Mouse (Mus musculus) midbrain, postnatal 0 days (tissue): ENCODE data around the gene Armh3. TPM values are rescaled to one million over a fixed set of nuclear protein-coding genes. Genes with fewer than 3 reads are reported as not detected.
"Not testable (repeated sequence)": the region's sequence is repeated elsewhere in the genome, so short reads cannot be mapped to it uniquely, and the experiment has no call there.

Experiments used
- ATAC-seq: fragments of 200-750 bp; cut with Nextera tagmentation; 2 replicates; pipeline ENCODE4 v1.8.0; 2017; ENCODE audit warnings: moderate number of reproducible peaks, mild to moderate bottlenecking, moderate TSS enrichment, moderate library complexity; ENCODE audit not compliant: low FRiP score
- DNase-seq: peaks from one replicate; pipeline ENCODE4 v3.0.0-alpha.2; 2015; ENCODE audit warnings: low spot score
- H3K27ac ChIP-seq: fragments of 300-500 bp; sonication (generic); 2 replicates; pipeline ENCODE4 v1.5.1; 2014; ENCODE audit warnings: low read depth, mild to moderate bottlenecking, low read length, mixed read lengths
- H3K27me3 ChIP-seq: fragments of 300-500 bp; sonication (generic); 2 replicates; pipeline ENCODE4 v1.6.1; 2014; ENCODE audit warnings: low read length, control low read depth, mixed read lengths; ENCODE audit not compliant: insufficient read depth
- H3K36me3 ChIP-seq: fragments of 300-500 bp; sonication (generic); 2 replicates; pipeline ENCODE4 v1.6.1; 2014; ENCODE audit warnings: low read length, control low read depth, mixed read lengths; ENCODE audit not compliant: insufficient read depth
- H3K4me1 ChIP-seq: fragments of 300-500 bp; sonication (generic); 2 replicates; pipeline ENCODE4 v1.6.1; 2014; ENCODE audit warnings: mild to moderate bottlenecking, control low read depth, antibody characterized with exemption, low read length, mixed read lengths; ENCODE audit not compliant: insufficient read depth
- H3K4me2 ChIP-seq: fragments of 300-500 bp; sonication (generic); 2 replicates; pipeline ENCODE4 v1.6.1; 2014; ENCODE audit warnings: low read depth, mild to moderate bottlenecking, low read length, mixed read lengths; ENCODE audit not compliant: poor library complexity, severe bottlenecking
- H3K4me3 ChIP-seq: fragments of 300-500 bp; sonication (generic); 2 replicates; pipeline ENCODE4 v1.5.1; 2014; ENCODE audit warnings: low read depth, mild to moderate bottlenecking, low read length, moderate library complexity
- H3K9ac ChIP-seq: fragments of 300-500 bp; sonication (generic); replicated peaks from 2 replicates; pipeline ENCODE4 v1.6.1; 2014; ENCODE audit warnings: mild to moderate bottlenecking, low read length, moderate library complexity, mixed read lengths; ENCODE audit not compliant: poor library complexity, severe bottlenecking
- H3K9me3 ChIP-seq: fragments of 300-500 bp; sonication (generic); 2 replicates; pipeline ENCODE4 v1.6.1; 2016; ENCODE audit warnings: low read length, control low read depth
- CTCF ChIP-seq: IDR thresholded peaks from 2 replicates; pipeline ENCODE4 v1.5.1; 2016; ENCODE audit warnings: antibody characterized with exemption, mild to moderate bottlenecking
- WGBS: fragments of 180-500 bp; shearing (Covaris S2); extraction: QIAGEN DNeasy Blood & Tissue Kit; methylation state at CpG from one replicate; pipeline ENCODE4 v1.1.7; 2014; 5-methylcytosine and 5-hydroxymethylcytosine counted together
- polyA plus RNA-seq: library from polyadenylated mRNA; unstranded; fragments of >200 nt; fragmentation: Nextera tagmentation; extraction: Ambion mirVana; gene quantifications from 2 replicates; pipeline ENCODE4 v1.2.1, GENCODE M21; 2015
- total RNA-seq: library from RNA; depleted of rRNA; stranded (reverse); fragments of >200 nt; gene quantifications from 2 replicates; pipeline ENCODE4 v1.2.3, GENCODE M21; 2014

The Armh3 gene
- total and polyA plus RNA-seq, 2 experiments from 2014 or later: 18.1 to 18.9 TPM

GRCm38 (mm10) chr19:45999378-45999777, 1.1 kb upstream of the Armh3 start:
- 67% methylated on average over 1 of the region's 1 CpGs for WGBS
- no peak for DNase-seq
- Histone ChIP-seq H3K4me2 (no peak overlapping the region), H3K9ac (no peak overlapping the region), H3K27me3 (0 out of 2 replicates have a peak, but pooled peaks cover 8% of the 10 kb centered on the region), H3K4me1 (0 out of 2 replicates have a peak, but pooled peaks cover 5% of the 10 kb centered on the region), H3K9me3 (no peaks in the 10 kb centered on the region), H3K4me3 (no peak overlapping the region), H3K36me3 (no peaks in the 10 kb centered on the region), H3K27ac (no peak overlapping the region)
- ATAC-seq: no peak
- no peak for TF ChIP-seq CTCF

DNA sequence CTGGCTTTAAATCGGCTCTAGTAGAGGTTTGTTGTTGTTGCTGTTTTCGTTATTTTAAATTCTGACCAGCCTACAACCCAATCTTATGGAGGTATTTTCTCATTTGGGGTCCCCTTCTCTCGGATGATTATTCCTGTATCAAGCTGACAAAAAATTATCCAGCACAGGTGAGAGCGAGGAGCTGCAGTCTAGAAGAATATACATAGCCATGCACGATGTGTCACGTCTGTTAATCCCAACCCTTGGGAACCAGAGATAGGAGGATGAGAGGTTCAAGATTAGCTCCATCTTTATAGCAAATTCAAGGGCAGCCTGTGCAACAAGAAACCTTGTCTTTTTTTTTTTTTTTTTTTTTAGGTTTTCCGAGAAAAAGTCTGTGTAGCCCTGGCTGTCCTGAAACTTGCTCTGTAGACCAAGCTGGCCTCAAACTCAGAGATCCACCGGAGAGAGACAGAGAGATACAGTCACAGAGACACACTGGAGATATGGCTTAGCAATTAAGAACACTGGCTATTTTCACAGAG, 468 bp upstream of the Armh3 start:
- peak; percentile 32; the same call in 1 of the 2 replicates for ATAC-seq
- DNase-seq: no peak
- 0 out of 2 replicates have a peak, but pooled peaks cover 8% of the 10 kb centered on the region for H3K27me3 ChIP-seq
- 11% methylated on average over 8 of the region's 8 CpGs for WGBS
- H3K4me1 ChIP-seq: 0 out of 2 replicates have a peak, but pooled peaks cover 5% of the 10 kb centered on the region
- H3K4me2 ChIP-seq: peak overlapping the region; percentile 75
- H3K9me3 ChIP-seq: no peaks in the 10 kb centered on the region
- no peaks in the 10 kb centered on the region for H3K36me3 ChIP-seq
- peak overlapping the region; percentile 87 for H3K27ac ChIP-seq
- TF ChIP-seq CTCF: no peak
- H3K4me3 ChIP-seq: peak overlapping the region; percentile 88
- H3K9ac ChIP-seq: no peak overlapping the region

- no peaks in the 10 kb centered on the region for H3K36me3 ChIP-seq
- no peaks in the 10 kb centered on the region for H3K27me3 ChIP-seq
- WGBS: 67% methylated on average over 5 of the region's 5 CpGs
- H3K27ac ChIP-seq: no peak overlapping the region
- no peaks in the 10 kb centered on the region for H3K4me1 ChIP-seq
- H3K9me3 ChIP-seq: no peaks in the 10 kb centered on the region
- H3K4me2 ChIP-seq: peak overlapping the region; percentile 75
- TF ChIP-seq CTCF: no peak
- peak overlapping the region; percentile 96; the same call in 1 of the 2 replicates for H3K9ac ChIP-seq
- ATAC-seq (no peak), DNase-seq (no peak)
- peak overlapping the region; percentile 88 for H3K4me3 ChIP-seq
Observed at GRCm38 (mm10) chr19:45997365-45997764, 923 bp downstream of the Armh3 start.

- DNase-seq (no peak), ATAC-seq (no peak)
- Histone ChIP-seq H3K4me2 (no peak overlapping the region), H3K4me3 (no peak overlapping the region), H3K9me3 (no peaks in the 10 kb centered on the region), H3K36me3 (no peaks in the 10 kb centered on the region), H3K27ac (no peak overlapping the region), H3K4me1 (no peaks in the 10 kb centered on the region), H3K9ac (no peak overlapping the region), H3K27me3 (no peaks in the 10 kb centered on the region)
- WGBS: 96% methylated on average over 13 of the region's 13 CpGs
- no peak for TF ChIP-seq CTCF
Observed at GRCm38 (mm10) chr19:45993981-45994737, 4.1 kb downstream of the Armh3 start.

DNA sequence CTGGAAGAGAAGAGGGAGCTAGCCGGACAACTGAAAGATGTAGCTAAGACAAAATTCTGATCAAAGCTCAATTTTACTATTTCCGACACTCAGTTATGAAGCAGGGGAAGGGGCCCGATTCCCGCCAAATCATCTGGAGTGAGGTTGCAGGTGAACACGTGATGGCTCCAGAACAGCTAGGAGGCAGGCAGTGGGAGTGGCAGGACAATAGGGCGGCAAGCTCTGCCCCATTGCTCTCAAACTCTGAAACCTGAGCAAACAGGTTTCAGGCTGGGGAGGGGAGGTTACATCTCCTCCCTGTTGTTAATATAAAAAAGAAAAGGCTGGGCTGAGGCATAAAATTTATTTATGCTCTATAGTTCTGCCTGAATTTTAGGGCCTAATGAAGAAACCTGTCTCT, 4.8 kb downstream of the Armh3 start:
- H3K4me3 ChIP-seq, H3K27ac ChIP-seq, H3K36me3 ChIP-seq, H3K27me3 ChIP-seq, H3K4me1 ChIP-seq, H3K9ac ChIP-seq, H3K9me3 ChIP-seq, H3K4me2 ChIP-seq, DNase-seq, ATAC-seq: not testable (repeated sequence)
- WGBS: 88% methylated on average over 6 of the region's 6 CpGs

GRCm38 (mm10) chr19:45991171-45991570, 7.1 kb downstream of the Armh3 start:
- ATAC-seq (no peak), DNase-seq (no peak)
- Histone ChIP-seq H3K36me3 (peaks cover 5% of the 10 kb centered on the region; the same call in 1 of the 2 replicates), H3K27me3 (no peaks in the 10 kb centered on the region), H3K4me1 (no peaks in the 10 kb centered on the region), H3K4me2 (no peak overlapping the region), H3K4me3 (no peak overlapping the region), H3K9me3 (no peaks in the 10 kb centered on the region), H3K9ac (no peak overlapping the region), H3K27ac (no peak overlapping the region)
- WGBS: 97% methylated on average over 3 of the region's 3 CpGs
- TF ChIP-seq CTCF: no peak
